ENCODE assay signal across 8 mouse cellular contexts in genomic region chr3:22075517-22075886, GRCm38 (mm10). TPM values are rescaled to one million over a fixed set of nuclear protein-coding genes. Genes with fewer than 3 reads are reported as not detected.
A peak's percentile ranks its signal among the peaks of the same experiment; 100 is the strongest.
DNase-seq lines count a peak whose midpoint lies in the region; ATAC-seq lines count a peak whose summit lies in the region.

No protein-coding gene starts in this region.

- no peaks in the 10 kb centered on the region for H3K9me3 ChIP-seq in intestine, embryonic 16.5 days (ENCODE audit: control insufficient read depth, low read length)
- no peaks in the 10 kb centered on the region for H3K9me3 ChIP-seq in neural tube, embryonic 12.5 days

- no peaks in the 10 kb centered on the region for H3K36me3 ChIP-seq in intestine, embryonic 16.5 days (ENCODE audit: control insufficient read depth, insufficient read depth, low read length)
- no peaks in the 10 kb centered on the region for H3K36me3 ChIP-seq in neural tube, embryonic 12.5 days

- peak overlapping the region; percentile 98 for H3K9ac ChIP-seq in intestine, embryonic 16.5 days (ENCODE audit: low read depth, low read length)
- peak overlapping the region; percentile 73 for H3K9ac ChIP-seq in neural tube, embryonic 12.5 days

- ATAC-seq in intestine, embryonic 16.5 days: no peak
- ATAC-seq in neural tube, embryonic 12.5 days (ENCODE audit: low FRiP score, low read depth): no peak

- peak; percentile 11 for DNase-seq in adrenal gland, postnatal 25 days
- DNase-seq in adrenal gland, adult 8-10 months: no peak
- DNase-seq in spleen, postnatal 36 days (ENCODE audit: low spot score in 2 of 2): peak; percentile 10 to 19
- DNase-seq in spleen, postnatal 4 days (ENCODE audit: low spot score in 2 of 2): no peak
- no peak for DNase-seq in gastrocnemius, adult 8-10 months (ENCODE audit: low spot score in 2 of 2)
- no peak for DNase-seq in layer of hippocampus, adult 9-10 months (ENCODE audit: low spot score)

- peaks cover 14% of the 10 kb centered on the region for H3K4me1 ChIP-seq in intestine, embryonic 16.5 days (ENCODE audit: control insufficient read depth, insufficient read depth, low read length)
- H3K4me1 ChIP-seq in neural tube, embryonic 12.5 days: peaks cover 21% of the 10 kb centered on the region

- under 1% methylated on average over 28 of the region's 28 CpGs for WGBS in intestine, embryonic 16.5 days
- WGBS in neural tube, embryonic 12.5 days: under 1% methylated on average over 28 of the region's 28 CpGs

- H3K27ac ChIP-seq in intestine, embryonic 16.5 days (ENCODE audit: low read length): peak overlapping the region; percentile 90
- H3K27ac ChIP-seq in neural tube, embryonic 12.5 days: peak overlapping the region; percentile 98

- H3K27me3 ChIP-seq in intestine, embryonic 16.5 days (replicated peaks; ENCODE audit: control insufficient read depth, insufficient read depth, low read length): no peaks in the 10 kb centered on the region
- no peaks in the 10 kb centered on the region for H3K27me3 ChIP-seq in neural tube, embryonic 12.5 days (replicated peaks)

- peak overlapping the region; percentile 82 for H3K4me2 ChIP-seq in intestine, embryonic 16.5 days (ENCODE audit: low read depth, low read length)
- peak overlapping the region; percentile 75 for H3K4me2 ChIP-seq in neural tube, embryonic 12.5 days (replicated peaks)

- H3K4me3 ChIP-seq in intestine, embryonic 16.5 days (ENCODE audit: low read length): peak overlapping the region; percentile 92
- peak overlapping the region; percentile 98 for H3K4me3 ChIP-seq in neural tube, embryonic 12.5 days

RNA-seq across cellular contexts. Expression of gene Tbl1xr1, which starts 0.9 kb away (rescaled TPM):
- total RNA-seq in adrenal gland, postnatal 25 days (2021): 66.3 and 122 TPM in 2 replicates
- total RNA-seq in adrenal gland, adult 8-10 months (2022): 10 to 100 TPM; 75.9 to 90.5 (median 82.2) TPM
- 9.5 and 10.3 TPM in 2 replicates for polyA plus RNA-seq in intestine, embryonic 16.5 days (2015; fragmentation: Nextera tagmentation; extraction: Ambion mirVana)
- polyA plus RNA-seq in neural tube, embryonic 12.5 days (2016; fragmentation: Nextera tagmentation; extraction: Ambion mirVana): 24.9 and 26.9 TPM in 2 replicates
- total RNA-seq in gastrocnemius, adult 8-10 months (2022): 10 to 100 TPM; 52.3 to 65.0 (median 60.7) TPM

Comparison
In these comparisons a context has a peak if more than half of its experiments do, and no peak if none do; other contexts are left out.
1. DNase-seq: peak in adrenal gland, postnatal 25 days (single experiment) and spleen, postnatal 36 days (2 of 2); none in adrenal gland, adult 8-10 months (single experiment), spleen, postnatal 4 days (0 of 2), gastrocnemius, adult 8-10 months (0 of 2) and layer of hippocampus, adult 9-10 months (single experiment).